ENCODE assay signal across 21 mouse cellular contexts in genomic region chr3:122186975-122187374, GRCm38 (mm10). TPM values are rescaled to one million over a fixed set of nuclear protein-coding genes. Genes with fewer than 3 reads are reported as not detected.
A peak's percentile ranks its signal among the peaks of the same experiment; 100 is the strongest.
DNase-seq lines count a peak whose midpoint lies in the region; ATAC-seq and TF ChIP-seq lines count a peak whose summit lies in the region.
"Had no signal": no experiment of that assay in that cellular context is flagged by ENCODE, and none has a peak within 500 bp of the region (broad histone marks: within the 10 kb centered on the region; RNA-seq: fewer than 3 reads in every experiment).

No protein-coding gene starts in this region.

- no peaks in the 10 kb centered on the region for H3K9me3 ChIP-seq in heart, embryonic 11.5 days (replicated peaks; ENCODE audit: control insufficient read depth, low read length)
- H3K9me3 ChIP-seq in heart, embryonic 10.5 days: no peaks in the 10 kb centered on the region
- H3K9me3 ChIP-seq in G1E (replicated peaks): no peaks in the 10 kb centered on the region
- no peaks in the 10 kb centered on the region for H3K9me3 ChIP-seq in liver, embryonic 16.5 days (replicated peaks; ENCODE audit: control insufficient read depth, low read length)
- H3K9me3 ChIP-seq: embryonic facial prominence, embryonic 10.5 days; forebrain, embryonic 12.5 days; hindbrain, embryonic 12.5 days; midbrain, embryonic 15.5 days; neural tube, embryonic 15.5 days; stomach, embryonic 15.5 days had no signal

- WGBS in heart, embryonic 11.5 days (ENCODE audit: insufficient replicate concordance): 47% methylated on average over 1 of the region's 1 CpGs
- 58% methylated on average over 1 of the region's 1 CpGs for WGBS in heart, embryonic 10.5 days
- 22% methylated on average over 1 of the region's 1 CpGs for WGBS in liver, embryonic 16.5 days (ENCODE audit: insufficient replicate concordance)

- H3K27me3 ChIP-seq in heart, embryonic 11.5 days (ENCODE audit: control insufficient read depth, insufficient read depth, low read length): no peaks in the 10 kb centered on the region
- H3K27me3 ChIP-seq in heart, embryonic 10.5 days (ENCODE audit: insufficient read depth, poor library complexity, severe bottlenecking): no peaks in the 10 kb centered on the region
- H3K27me3 ChIP-seq in G1E (ENCODE audit: insufficient read depth, low read length): peaks cover 10% of the 10 kb centered on the region
- H3K27me3 ChIP-seq in liver, embryonic 16.5 days (ENCODE audit: control insufficient read depth, insufficient read depth, low read depth, low read length): no peaks in the 10 kb centered on the region
- H3K27me3 ChIP-seq: hindbrain, embryonic 12.5 days; midbrain, embryonic 15.5 days; neural tube, embryonic 15.5 days; stomach, embryonic 15.5 days had no signal

- no peak for TF ChIP-seq CTCF in G1E (IDR thresholded peaks at IDR 0.05; ENCODE audit: low read depth, low read length)

- no peak for DNase-seq in heart, embryonic 10.5 days (ENCODE audit: low spot score)
- DNase-seq in G1E (ENCODE audit: low spot score): no peak
- DNase-seq in spleen, postnatal 4 days (ENCODE audit: low spot score in 2 of 2): no peak
- no peak for DNase-seq in layer of hippocampus, adult 9-10 months (ENCODE audit: low spot score)
- DNase-seq in adrenal gland, adult 2 months: no peak
- DNase-seq: cerebellum, adult 8-10 months; heart, postnatal 10 days; kidney, adult 9 months; kidney, postnatal 4 days; lung, adult 18-20 months; spleen, adult 18-20 months had no signal

- H3K27ac ChIP-seq in heart, embryonic 11.5 days (ENCODE audit: low read depth, low read length): no peak overlapping the region
- H3K27ac ChIP-seq in heart, embryonic 10.5 days: no peak overlapping the region
- H3K27ac ChIP-seq in liver, embryonic 16.5 days (ENCODE audit: low read length): no peak overlapping the region
- H3K27ac ChIP-seq: embryonic facial prominence, embryonic 10.5 days; forebrain, embryonic 12.5 days; hindbrain, embryonic 12.5 days; macrophage; midbrain, embryonic 15.5 days; neural tube, embryonic 15.5 days; stomach, embryonic 15.5 days had no signal

- H3K4me1 ChIP-seq in heart, embryonic 11.5 days (ENCODE audit: control insufficient read depth, insufficient read depth, low read length): no peaks in the 10 kb centered on the region
- H3K4me1 ChIP-seq in heart, embryonic 10.5 days: no peaks in the 10 kb centered on the region
- H3K4me1 ChIP-seq in G1E (ENCODE audit: insufficient read depth, low read depth, low read length): peaks cover 7% of the 10 kb centered on the region
- no peaks in the 10 kb centered on the region for H3K4me1 ChIP-seq in liver, embryonic 16.5 days (ENCODE audit: control insufficient read depth, low read depth, low read length)
- H3K4me1 ChIP-seq: embryonic facial prominence, embryonic 10.5 days; forebrain, embryonic 12.5 days; hindbrain, embryonic 12.5 days; midbrain, embryonic 15.5 days; neural tube, embryonic 15.5 days; stomach, embryonic 15.5 days had no signal

- peak; percentile 52; the same call in 1 of the 2 replicates for ATAC-seq in heart, embryonic 11.5 days (replicated peaks; ENCODE audit: insufficient number of reproducible peaks, low FRiP score, low TSS enrichment)
- peak; percentile 77 for ATAC-seq in G1E (ENCODE audit: extremely low read depth, insufficient number of reproducible peaks, low FRiP score, poor library complexity, severe bottlenecking)
- ATAC-seq in granulocyte monocyte progenitor cell, adult 5-6 weeks (replicated peaks; ENCODE audit: poor library complexity, severe bottlenecking): peak; percentile 60
- ATAC-seq in liver, embryonic 16.5 days (ENCODE audit: low read depth): peak; percentile 54; the same call in 1 of the 2 replicates
- ATAC-seq: midbrain, embryonic 15.5 days had no signal

- H3K9ac ChIP-seq in heart, embryonic 11.5 days (ENCODE audit: low read depth, low read length): no peak overlapping the region
- no peak overlapping the region for H3K9ac ChIP-seq in liver, embryonic 16.5 days (ENCODE audit: low read depth, low read length)
- H3K9ac ChIP-seq: forebrain, embryonic 12.5 days; hindbrain, embryonic 12.5 days; midbrain, embryonic 15.5 days; neural tube, embryonic 15.5 days; stomach, embryonic 15.5 days had no signal

- H3K4me3 ChIP-seq in heart, embryonic 11.5 days (ENCODE audit: low read depth, low read length): no peak overlapping the region
- no peak overlapping the region for H3K4me3 ChIP-seq in heart, embryonic 10.5 days
- no peak overlapping the region for H3K4me3 ChIP-seq in G1E (ENCODE audit: low read depth, low read length)
- H3K4me3 ChIP-seq in liver, embryonic 16.5 days (ENCODE audit: low read depth, low read length): no peak overlapping the region
- H3K4me3 ChIP-seq: embryonic facial prominence, embryonic 10.5 days; forebrain, embryonic 12.5 days; hindbrain, embryonic 12.5 days; midbrain, embryonic 15.5 days; neural tube, embryonic 15.5 days; stomach, embryonic 15.5 days had no signal

- no peak overlapping the region for H3K4me2 ChIP-seq in heart, embryonic 11.5 days
- H3K4me2 ChIP-seq in liver, embryonic 16.5 days (ENCODE audit: low read depth, low read length): no peak overlapping the region
- H3K4me2 ChIP-seq: forebrain, embryonic 12.5 days; hindbrain, embryonic 12.5 days; midbrain, embryonic 15.5 days; neural tube, embryonic 15.5 days; stomach, embryonic 15.5 days had no signal

- no peaks in the 10 kb centered on the region for H3K36me3 ChIP-seq in heart, embryonic 11.5 days (ENCODE audit: control insufficient read depth, insufficient read depth, low read length)
- no peaks in the 10 kb centered on the region for H3K36me3 ChIP-seq in heart, embryonic 10.5 days
- no peaks in the 10 kb centered on the region for H3K36me3 ChIP-seq in G1E (replicated peaks)
- H3K36me3 ChIP-seq in liver, embryonic 16.5 days (ENCODE audit: control insufficient read depth, insufficient read depth): no peaks in the 10 kb centered on the region
- H3K36me3 ChIP-seq: embryonic facial prominence, embryonic 10.5 days; forebrain, embryonic 12.5 days; hindbrain, embryonic 12.5 days; midbrain, embryonic 15.5 days; neural tube, embryonic 15.5 days; stomach, embryonic 15.5 days had no signal

RNA-seq across cellular contexts. Expression of gene Gclm, which starts 58.4 kb away (rescaled TPM):
- polyA plus RNA-seq in heart, embryonic 11.5 days (2014; fragmentation: Nextera tagmentation; extraction: Ambion mirVana): 89.1 and 112 TPM in 2 replicates
- polyA plus RNA-seq in heart, embryonic 10.5 days (2016; fragmentation: Nextera tagmentation; extraction: Ambion mirVana): 76.0 and 81.2 TPM in 2 replicates
- total RNA-seq in G1E (2014; fragmentation: Nextera tagmentation) (294 and 394 TPM in 2 replicates), G1E (2017) (115 and 121 TPM in 2 replicates)
- 491 and 677 TPM in 2 replicates for polyA plus RNA-seq in G1E (2012)
- total RNA-seq in granulocyte monocyte progenitor cell, adult 5-6 weeks (2014; fragmentation: Nextera tagmentation): 74.4 and 94.6 TPM in 2 replicates
- total RNA-seq in granulocyte monocyte progenitor cell, adult 5-6 weeks (2017): 37.8 and 46.7 TPM in 2 replicates
- polyA plus RNA-seq in liver, embryonic 16.5 days (2015; fragmentation: Nextera tagmentation; extraction: Ambion mirVana): 385 and 388 TPM in 2 replicates
- total RNA-seq in adrenal gland, adult 2 months (2021): 10 to 100 TPM; 82.8 to 97.9 TPM
- 161 and 269 TPM in 2 replicates for polyA plus RNA-seq in adrenal gland, adult 2 months (2012; rRNA removed)
